Mouse (Mus musculus) myocyte (in vitro differentiated cells): ENCODE results near the gene 1110032A03Rik. TPM values are rescaled to one million over a fixed set of nuclear protein-coding genes. Genes with fewer than 3 reads are reported as not detected.

ENCODE experiments used
- H3K27me3 ChIP-seq: one replicate; pipeline ENCODE4 v1.6.1; 2011; ENCODE audit not compliant: control insufficient read depth, insufficient read depth, insufficient read length
- H3K36me3 ChIP-seq: one replicate; pipeline ENCODE4 v1.6.1; 2011; ENCODE audit not compliant: control insufficient read depth, insufficient read depth
- H3K4me2 ChIP-seq: one replicate; pipeline ENCODE4 v1.6.1; 2011; ENCODE audit warnings: low read depth, control low read depth
- H3K4me3 ChIP-seq: one replicate; pipeline ENCODE4 v1.5.1; 2011; ENCODE audit warnings: mild to moderate bottlenecking, control low read depth, moderate library complexity
- H3K79me2 ChIP-seq: one replicate; pipeline ENCODE4 v1.6.1; 2011; ENCODE audit not compliant: control insufficient read depth, insufficient read depth
- H3ac ChIP-seq: one replicate; pipeline ENCODE4 v1.6.1; 2011; ENCODE audit not compliant: control insufficient read depth, insufficient read length
- CEBPB ChIP-seq: IDR thresholded peaks from 2 replicates; pipeline ENCODE4 v1.6.1; 2011; ENCODE audit warnings: mild to moderate bottlenecking, moderate library complexity; ENCODE audit not compliant: poor library complexity, insufficient read depth, severe bottlenecking
- E2F4 ChIP-seq: IDR thresholded peaks from one replicate; pipeline ENCODE4 v1.6.1; 2011; ENCODE audit warnings: mild to moderate bottlenecking, control low read depth, moderate library complexity; ENCODE audit not compliant: insufficient read depth
- MAX ChIP-seq: IDR thresholded peaks from one replicate; pipeline ENCODE4 v1.6.1; 2011; ENCODE audit warnings: low read depth, mild to moderate bottlenecking, control low read depth
- MYOD1 ChIP-seq, 3 experiments: IDR thresholded peaks; one replicate each; pipeline ENCODE4 v1.6.1; 2011; ENCODE audit warnings: control low read depth in 2 of 3, low read depth in 2 of 3, mild to moderate bottlenecking in 2 of 3, moderate library complexity in 1 of 3; ENCODE audit not compliant: insufficient read length in 2 of 3, control insufficient read depth in 1 of 3
- MYOG ChIP-seq, 3 experiments: IDR thresholded peaks; one replicate each; pipeline ENCODE4 v1.6.1; 2011; ENCODE audit warnings: control low read depth in 2 of 3, low read depth in 2 of 3, mild to moderate bottlenecking in 2 of 3; ENCODE audit not compliant: insufficient read length in 2 of 3, control insufficient read depth in 1 of 3, insufficient read depth in 1 of 3
- POLR2A ChIP-seq: IDR thresholded peaks from one replicate; pipeline ENCODE4 v1.6.1; 2011; ENCODE audit warnings: low read depth, mild to moderate bottlenecking, control low read depth, moderate library complexity; ENCODE audit not compliant: insufficient read length
- POLR2AphosphoS2 ChIP-seq: IDR thresholded peaks from one replicate; pipeline ENCODE4 v1.6.1; 2011; ENCODE audit warnings: low read depth, control low read depth; ENCODE audit not compliant: insufficient read length
- REST ChIP-seq: IDR thresholded peaks from one replicate; pipeline ENCODE4 v1.6.1; 2011; ENCODE audit warnings: mild to moderate bottlenecking, control low read depth, moderate library complexity; ENCODE audit not compliant: insufficient read depth, insufficient read length
- SRF ChIP-seq: IDR thresholded peaks from one replicate; pipeline ENCODE4 v1.6.1; 2011; ENCODE audit warnings: low read depth; ENCODE audit not compliant: control insufficient read depth, insufficient read length
- TCF12 ChIP-seq: IDR thresholded peaks from one replicate; pipeline ENCODE4 v1.6.1; 2011; ENCODE audit warnings: mild to moderate bottlenecking, control low read depth; ENCODE audit not compliant: poor library complexity, insufficient read depth, severe bottlenecking
- TCF3 ChIP-seq: IDR thresholded peaks from one replicate; pipeline ENCODE4 v1.6.1; 2011; ENCODE audit warnings: low read depth, control low read depth; ENCODE audit not compliant: insufficient read length
- USF1 ChIP-seq: IDR thresholded peaks from one replicate; pipeline ENCODE4 v1.6.1; 2011; ENCODE audit warnings: low read depth, mild to moderate bottlenecking, control low read depth, moderate library complexity
- polyA plus RNA-seq: library from polyadenylated mRNA; unstranded; fragments of >200 nt; fragmentation: generic; extraction: Trizol; gene quantifications from one replicate; pipeline ENCODE4 v1.2.1, GENCODE M21; 2012; ENCODE audit warnings: missing spikeins

The 1110032A03Rik gene
- polyA plus RNA-seq, 1 experiment: 12.8 TPM

- H3ac ChIP-seq: peak overlapping the region; percentile 45
- TF ChIP-seq POLR2A (no peak), POLR2AphosphoS2 (no peak), SRF (no peak), TCF3 (no peak), CEBPB (no peak), E2F4 (no peak), MYOG (IDR thresholded peaks at IDR 0.05; ENCODE audit: control insufficient read depth in 1 of 3, insufficient read depth in 1 of 3, insufficient read length in 2 of 3, low read depth in 2 of 3) (no peak), MYOD1 (IDR thresholded peaks at IDR 0.05; ENCODE audit: control insufficient read depth in 1 of 3, insufficient read length in 2 of 3, low read depth in 2 of 3) (no peak), TCF12 (no peak)
- peaks cover 12% of the 10 kb centered on the region for H3K36me3 ChIP-seq
- H3K4me3 ChIP-seq: peak overlapping the region; percentile 76
- peak overlapping the region; percentile 87 for H3K4me2 ChIP-seq
- H3K79me2 ChIP-seq: peaks cover 10% of the 10 kb centered on the region
- H3K27me3 ChIP-seq: no peaks in the 10 kb centered on the region
Observed at GRCm38 (mm10) chr9:50753947-50754346, 21.4 kb downstream of the 1110032A03Rik start.

DNA sequence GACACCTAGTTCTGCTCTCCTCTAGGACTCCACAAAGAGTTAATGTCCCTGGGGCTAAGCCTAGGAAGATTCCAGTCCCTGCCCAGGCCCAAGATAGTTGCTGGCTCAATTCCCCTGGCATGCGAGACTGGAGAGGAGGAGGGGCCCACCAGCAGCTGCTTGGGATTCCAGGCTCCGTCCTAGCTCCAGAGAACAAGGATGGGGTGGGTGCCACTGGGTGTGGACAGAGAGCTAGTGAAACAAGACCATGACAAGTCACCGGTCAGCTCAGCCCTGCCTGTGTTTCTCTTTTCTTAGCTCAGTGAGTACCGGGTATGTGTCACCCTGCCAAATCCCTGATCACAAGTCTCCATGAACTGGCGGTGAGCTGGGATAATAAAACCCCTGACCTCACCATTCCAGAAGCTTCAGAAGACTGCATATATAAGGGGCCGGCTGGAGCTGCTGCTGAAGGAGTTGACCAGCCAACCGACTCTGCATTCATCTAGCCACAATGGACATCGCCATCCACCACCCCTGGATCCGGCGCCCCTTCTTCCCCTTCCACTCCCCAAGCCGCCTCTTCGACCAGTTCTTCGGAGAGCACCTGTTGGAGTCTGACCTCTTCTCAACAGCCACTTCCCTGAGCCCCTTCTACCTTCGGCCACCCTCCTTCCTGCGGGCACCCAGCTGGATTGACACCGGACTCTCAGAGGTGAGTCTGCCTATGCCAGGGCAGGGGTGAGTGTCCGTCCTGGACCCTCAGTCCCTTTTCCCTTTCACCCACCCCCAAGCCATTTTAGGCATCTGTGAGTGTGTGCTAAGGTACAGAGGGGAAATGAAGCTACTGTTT, 22.3 kb downstream of the 1110032A03Rik start:
- Histone ChIP-seq H3K4me2 (peak overlapping the region; percentile 87), H3K79me2 (peaks cover 10% of the 10 kb centered on the region)

DNA sequence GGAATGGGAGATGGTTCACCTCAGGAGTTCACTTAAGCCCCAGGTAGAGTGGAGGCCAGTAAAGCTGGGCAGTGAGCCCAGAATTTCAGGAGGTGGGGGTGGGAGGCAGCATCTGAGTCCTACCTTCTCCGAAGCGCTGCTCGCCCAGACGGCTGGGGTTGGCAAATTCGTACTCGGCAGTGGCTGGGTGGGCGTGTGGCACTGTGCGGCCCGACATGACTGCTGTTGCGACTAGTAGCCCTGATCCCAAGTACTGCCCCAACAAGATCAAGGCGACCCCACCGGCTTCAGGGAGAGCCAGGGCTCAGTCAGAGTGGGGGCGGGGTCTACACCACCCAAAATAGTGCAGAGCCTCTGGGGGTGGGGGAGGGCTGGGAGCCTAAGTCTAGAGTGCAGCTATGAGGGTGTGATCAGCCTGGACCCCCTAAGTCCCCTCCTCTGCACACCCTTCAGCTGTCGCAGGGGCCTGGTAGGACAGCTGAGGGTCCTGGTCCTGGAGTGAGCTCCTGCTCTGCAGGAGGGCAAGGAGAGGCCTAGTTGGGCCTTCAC, 23.2 kb downstream of the 1110032A03Rik start, which contains the start of gene Hspb2:
Hspb2 (minus strand) TSS at position 301 of the 549 bp plus-strand sequence.
- Histone ChIP-seq H3K36me3 (peaks cover 12% of the 10 kb centered on the region), H3K4me2 (peak within 1 kb of the TSS; percentile 87), H3ac (peak within 1 kb of the TSS; percentile 85), H3K4me3 (peak within 1 kb of the TSS; percentile 76), H3K79me2 (peaks cover 10% of the 10 kb centered on the region), H3K27me3 (no peaks in the 10 kb centered on the region)
- TF ChIP-seq MAX (no peak), MYOD1 (IDR thresholded peaks at IDR 0.05; ENCODE audit: control insufficient read depth in 1 of 3, insufficient read length in 2 of 3, low read depth in 2 of 3) (peak in 2 of 3 experiments; percentile 58 to 77), SRF (no peak), USF1 (no peak), MYOG (IDR thresholded peaks at IDR 0.05; ENCODE audit: control insufficient read depth in 1 of 3, insufficient read depth in 1 of 3, insufficient read length in 2 of 3, low read depth in 2 of 3) (peak in 2 of 3 experiments; percentile 85 to 93), REST (no peak), TCF3 (no peak), POLR2A (peak; percentile 75), POLR2AphosphoS2 (peak; percentile 36)

More for the DNA sequence above, 22.3 kb downstream of the 1110032A03Rik start:
- Histone ChIP-seq H3K4me3 (peak overlapping the region; percentile 76), H3ac (peak overlapping the region; percentile 45), H3K27me3 (no peaks in the 10 kb centered on the region), H3K36me3 (peaks cover 12% of the 10 kb centered on the region)
- TF ChIP-seq E2F4 (no peak), POLR2A (peak; percentile 69), REST (no peak), TCF12 (peak; percentile 49), MYOG (IDR thresholded peaks at IDR 0.05; ENCODE audit: control insufficient read depth in 1 of 3, insufficient read depth in 1 of 3, insufficient read length in 2 of 3, low read depth in 2 of 3) (peak; percentile 62 to 93 (median 85)), SRF (no peak), MYOD1 (IDR thresholded peaks at IDR 0.05; ENCODE audit: control insufficient read depth in 1 of 3, insufficient read length in 2 of 3, low read depth in 2 of 3) (peak; percentile 60 to 82 (median 74)), USF1 (no peak), MAX (no peak), POLR2AphosphoS2 (peak; percentile 71), CEBPB (no peak), TCF3 (no peak)

DNA sequence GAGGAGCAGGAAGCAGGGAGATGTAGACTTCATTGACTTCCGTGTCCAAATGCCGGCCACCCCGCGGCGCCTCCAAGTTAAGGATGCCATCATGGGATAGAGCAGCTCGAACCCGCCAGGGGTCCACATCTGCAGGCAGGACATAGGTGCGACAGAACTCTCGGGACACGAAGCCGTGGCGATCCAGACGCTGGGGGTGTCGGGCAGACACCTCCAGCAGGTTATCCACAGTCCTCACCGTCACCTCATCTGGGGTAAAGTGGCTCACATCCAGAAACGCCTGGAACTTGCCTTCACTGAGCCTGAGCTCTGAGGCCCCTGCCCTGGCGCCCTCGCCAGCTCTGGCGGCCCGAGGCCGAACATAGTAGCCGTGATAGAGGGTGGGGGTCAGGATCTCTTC, 24.0 kb downstream of the 1110032A03Rik start, which contains the start of gene Cryab:
Cryab (plus strand) TSS at position 3 of the 400 bp plus-strand sequence.
- Histone ChIP-seq H3K79me2 (peaks cover 10% of the 10 kb centered on the region), H3K4me2 (peak within 1 kb of the TSS; percentile 87), H3ac (peak within 1 kb of the TSS; percentile 85), H3K27me3 (no peaks in the 10 kb centered on the region), H3K4me3 (peak within 1 kb of the TSS; percentile 76), H3K36me3 (peaks cover 4% of the 10 kb centered on the region)
- TF ChIP-seq POLR2AphosphoS2: no peak
- no peak for TF ChIP-seq REST
- peak; percentile 17 for TF ChIP-seq SRF
- peak; percentile 10 for TF ChIP-seq POLR2A
- no peak for TF ChIP-seq E2F4

DNA sequence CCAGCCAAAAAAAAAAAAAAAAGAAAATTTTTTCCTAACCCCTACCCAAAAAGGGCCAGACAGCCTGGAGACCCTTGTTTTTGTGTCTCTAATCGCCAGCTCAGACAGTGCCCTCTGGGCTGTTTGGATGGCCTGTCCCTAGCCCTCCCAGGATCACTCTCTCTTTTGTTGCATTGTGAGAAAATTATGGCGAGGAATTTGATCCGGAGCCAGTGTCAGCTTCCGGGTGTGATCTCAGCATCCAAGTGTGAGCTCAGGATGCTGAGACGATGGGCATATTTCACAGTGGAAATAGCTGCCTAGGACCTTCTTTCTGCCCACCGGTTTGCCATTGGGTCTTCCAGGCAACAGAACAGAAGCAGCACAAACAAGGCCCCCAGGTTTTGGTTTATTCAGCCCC, 24.6 kb downstream of the 1110032A03Rik start:
- Histone ChIP-seq H3K4me2 (peak overlapping the region; percentile 87), H3K27me3 (no peaks in the 10 kb centered on the region), H3K79me2 (peaks cover 10% of the 10 kb centered on the region), H3K4me3 (peak overlapping the region; percentile 76), H3ac (peak overlapping the region; percentile 85), H3K36me3 (no peaks in the 10 kb centered on the region)
- no peak for TF ChIP-seq MAX
- no peak for TF ChIP-seq MYOG (IDR thresholded peaks at IDR 0.05; ENCODE audit: control insufficient read depth in 1 of 3, insufficient read depth in 1 of 3, insufficient read length in 2 of 3, low read depth in 2 of 3)
- TF ChIP-seq POLR2AphosphoS2: no peak
- TF ChIP-seq MYOD1 (IDR thresholded peaks at IDR 0.05; ENCODE audit: control insufficient read depth in 1 of 3, insufficient read length in 2 of 3, low read depth in 2 of 3): no peak
- TF ChIP-seq TCF12: no peak
- no peak for TF ChIP-seq POLR2A
- TF ChIP-seq REST: no peak
- TF ChIP-seq TCF3: no peak
- TF ChIP-seq CEBPB: no peak
- no peak for TF ChIP-seq USF1
- no peak for TF ChIP-seq SRF
- TF ChIP-seq E2F4: no peak
